Mouse (Mus musculus) 416B (cell line): Measurements from ENCODE around the gene Tpst2.

ENCODE experiments used
- DNase-seq: peaks from one replicate; pipeline ENCODE4 v3.0.0; 2011; ENCODE audit warnings: low read depth

Tpst2 gene

GRCm38 (mm10) chr5:112329805-112330564 lies 53.5 kb downstream of the Tpst2 start:
- no peak for DNase-seq

GRCm38 (mm10) chr5:112335473-112335872 lies 59.0 kb downstream of the Tpst2 start:
- peak; percentile 74 for DNase-seq

- DNase-seq = no peak
Measured at GRCm38 (mm10) chr5:112337004-112337403, 60.5 kb downstream of the Tpst2 start.

- DNase-seq = no peak
Measured at GRCm38 (mm10) chr5:112339215-112339614, 62.7 kb downstream of the Tpst2 start.

- DNase-seq = peak; percentile 73
Measured at GRCm38 (mm10) chr5:112342463-112343204, 66.1 kb downstream of the Tpst2 start, which contains the start of the genes Srrd and Hps4. Gene Srrd (minus strand): TSS chr5:112343040. Gene Hps4 (plus strand): TSS chr5:112343083.

- peak; percentile 70 for DNase-seq
Measured at GRCm38 (mm10) chr5:112343205-112343595, 66.7 kb downstream of the Tpst2 start.

GRCm38 (mm10) chr5:112344092-112344960 lies 67.8 kb downstream of the Tpst2 start:
- no peak for DNase-seq

- no peak for DNase-seq
Measured at GRCm38 (mm10) chr5:112346211-112346965, 69.9 kb downstream of the Tpst2 start.

- DNase-seq = no peak
Measured at GRCm38 (mm10) chr5:112349169-112349568, 72.7 kb downstream of the Tpst2 start.

- no peak for DNase-seq
Measured at GRCm38 (mm10) chr5:112355493-112355892, 79.0 kb downstream of the Tpst2 start.

- DNase-seq = no peak
Measured at GRCm38 (mm10) chr5:112355910-112356309, 79.4 kb downstream of the Tpst2 start, which contains the start of gene Gm6583. Gene Gm6583 (minus strand): TSS chr5:112356033.

- no peak for DNase-seq
Measured at GRCm38 (mm10) chr5:112356322-112356721, 79.8 kb downstream of the Tpst2 start.

- DNase-seq = no peak
Measured at GRCm38 (mm10) chr5:112359520-112359919, 83.0 kb downstream of the Tpst2 start.

GRCm38 (mm10) chr5:112360077-112360476 lies 83.6 kb downstream of the Tpst2 start:
- DNase-seq = no peak

- DNase-seq = no peak
Measured at GRCm38 (mm10) chr5:112364184-112364797, 87.8 kb downstream of the Tpst2 start.
